Mouse (Mus musculus) inflammation-experienced regulatory T-cells, adult 6 months (primary cell): ENCODE measurements around the gene Sigirr. TPM values are rescaled to one million over a fixed set of nuclear protein-coding genes. Genes with fewer than 3 reads are reported as not detected.

ENCODE experiments used
- ATAC-seq: one replicate; pipeline ENCODE4 v1.8.0; 2017
- polyA plus RNA-seq, 3 experiments: library from polyadenylated mRNA; unstranded; fragments of 100-300 nt; shearing (Covaris generic); gene quantifications; one replicate each; pipeline ENCODE4 v1.2.1; 2017

Sigirr gene
- 100 to 1,000 TPM; 149 to 208 (median 206) TPM for polyA plus RNA-seq

- ATAC-seq, result peak; percentile 49
Measured at GRCm38 (mm10) chr7:141099911-141100691, at the start of gene Sigirr. Gene Sigirr (minus strand): TSS chr7:141100572.

DNA sequence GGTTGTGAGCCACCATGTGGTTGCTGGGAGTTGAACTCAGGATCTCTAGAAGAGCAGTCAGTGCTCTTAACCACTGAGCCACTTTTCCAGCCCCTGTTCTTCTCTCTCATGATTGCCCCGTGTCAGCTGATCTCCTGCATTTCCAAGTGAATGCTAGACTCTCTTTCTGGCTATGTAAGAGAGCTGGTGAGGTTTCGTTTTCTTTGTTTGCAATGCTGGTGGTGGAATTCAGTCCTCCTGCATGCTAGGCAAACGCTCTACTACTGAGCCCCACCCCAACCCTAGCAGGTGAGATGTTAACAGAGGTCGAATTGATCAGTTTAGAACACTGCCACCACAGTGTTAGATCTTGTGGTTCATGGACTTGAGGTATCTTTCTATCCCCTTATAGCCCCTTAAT, 48.3 kb upstream of the Sigirr start:
- ATAC-seq, result no peak

DNA sequence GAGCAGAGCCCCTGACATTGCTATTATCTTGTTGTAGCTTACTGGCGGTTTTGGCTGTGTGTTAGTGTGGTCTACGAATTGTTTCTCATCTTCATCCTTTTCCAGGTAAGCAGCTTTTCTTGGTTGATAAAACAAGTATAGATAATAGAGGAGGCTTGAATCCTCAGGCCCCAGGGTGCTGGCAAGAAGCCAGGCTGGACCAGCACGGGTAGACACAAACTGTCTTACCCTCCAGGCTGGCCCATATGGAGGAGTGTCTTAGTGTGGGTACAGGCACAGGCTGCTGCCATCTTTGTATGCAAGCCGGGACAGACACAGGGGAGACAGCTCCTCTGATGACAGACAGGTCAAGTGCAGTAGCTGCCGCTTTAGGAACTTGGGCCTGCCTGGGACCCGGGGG, 46.7 kb upstream of the Sigirr start:
- ATAC-seq, result no peak

DNA sequence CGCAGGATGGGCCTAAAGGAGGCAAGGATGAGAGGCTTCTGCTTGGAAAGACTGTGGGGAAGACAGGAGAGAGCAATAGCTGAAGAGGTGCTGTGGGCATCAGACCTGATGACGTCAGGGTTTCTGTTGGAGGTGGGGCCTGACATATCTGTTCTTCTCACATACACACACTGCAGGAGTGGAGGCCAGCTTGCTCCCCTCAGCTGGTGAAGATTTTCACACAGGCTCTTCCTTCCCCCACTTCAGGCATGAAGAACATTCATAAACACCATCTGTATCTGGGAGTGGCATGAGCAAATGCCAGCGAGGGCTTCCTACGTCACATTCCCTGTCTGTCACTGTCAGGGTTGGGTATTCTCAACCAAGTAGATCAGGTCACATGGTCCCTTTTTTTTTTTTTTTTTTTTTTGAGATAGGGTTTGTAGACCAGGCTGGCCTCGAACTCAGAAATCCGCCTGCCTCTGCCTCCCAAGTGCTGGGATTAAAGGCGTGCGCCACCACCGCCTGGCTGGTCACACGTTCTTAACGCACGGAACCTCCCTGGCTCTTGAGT, 45.7 kb upstream of the Sigirr start:
- no peak for ATAC-seq

- no peak for ATAC-seq
Measured at GRCm38 (mm10) chr7:141145403-141145802, 45.0 kb upstream of the Sigirr start.

DNA sequence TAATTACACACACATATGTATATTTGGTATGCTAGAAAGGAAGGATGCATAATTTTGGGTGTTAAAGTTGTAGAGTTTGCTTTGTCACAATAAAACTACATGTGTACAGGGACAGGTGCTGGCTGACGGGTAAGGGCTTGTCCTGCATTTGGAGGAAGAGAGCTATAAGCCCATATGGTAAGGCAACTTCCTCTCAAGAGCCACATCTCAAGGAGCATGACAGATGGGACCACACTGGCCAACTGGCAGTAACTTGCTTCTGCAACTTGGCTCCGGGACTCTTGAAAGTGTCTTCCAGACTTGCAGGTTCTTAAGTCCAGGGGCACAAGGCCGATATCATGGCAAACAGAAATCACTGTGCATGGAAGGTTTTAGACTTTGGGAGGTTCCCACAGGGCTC, 44.3 kb upstream of the Sigirr start:
- no peak for ATAC-seq

DNA sequence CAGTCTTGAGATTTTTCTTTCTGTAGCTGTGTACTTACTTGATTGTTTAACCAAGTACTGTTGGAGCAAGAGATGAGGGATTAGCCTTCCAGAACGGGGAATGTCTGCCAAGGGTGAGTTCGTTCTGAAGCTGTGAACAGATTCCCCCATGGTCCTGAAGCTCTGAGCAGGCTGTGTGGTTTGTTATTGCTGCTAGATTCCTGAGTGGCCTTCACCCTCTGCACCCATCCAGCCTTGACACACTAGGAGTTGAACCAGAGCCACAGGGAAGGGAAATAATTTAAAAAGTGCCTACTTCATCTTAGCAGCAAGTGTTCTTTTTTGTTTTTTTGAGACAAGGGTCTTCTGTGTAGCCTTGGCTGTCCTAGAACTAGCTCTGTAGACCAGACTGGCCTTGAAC, 43.5 kb upstream of the Sigirr start:
- no peak for ATAC-seq

DNA sequence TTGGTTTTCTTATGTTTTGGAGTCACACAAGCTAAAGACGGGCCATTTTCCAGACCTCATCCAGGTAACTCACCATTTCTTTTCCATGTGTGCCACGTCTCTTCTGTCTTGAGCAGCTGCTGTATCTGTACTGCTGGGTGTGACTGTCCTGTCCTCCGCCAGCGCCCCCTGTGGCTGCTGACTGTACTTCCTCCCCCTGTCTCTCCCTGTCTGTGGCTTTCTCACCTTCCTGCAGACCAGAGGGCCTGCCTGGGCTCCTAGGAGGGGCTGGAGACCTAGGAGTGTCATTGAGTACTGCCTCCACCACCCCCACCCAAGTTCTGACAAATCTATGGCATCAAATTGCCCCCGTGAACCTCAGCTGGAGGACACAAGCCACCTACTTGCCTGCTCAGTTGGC, 42.7 kb upstream of the Sigirr start:
- peak; percentile 48 for ATAC-seq

- no peak for ATAC-seq
Measured at GRCm38 (mm10) chr7:141141326-141141725, 41.0 kb upstream of the Sigirr start.

GRCm38 (mm10) chr7:141131904-141132755, 31.8 kb upstream of the Sigirr start:
- ATAC-seq, result no peak

GRCm38 (mm10) chr7:141131024-141131820, 30.9 kb upstream of the Sigirr start:
- peak; percentile 98 for ATAC-seq

- ATAC-seq, result no peak
Measured at GRCm38 (mm10) chr7:141123517-141123856, 23.1 kb upstream of the Sigirr start.

GRCm38 (mm10) chr7:141122689-141123516, 22.5 kb upstream of the Sigirr start:
- peak; percentile 94 for ATAC-seq

- ATAC-seq, result no peak
Measured at GRCm38 (mm10) chr7:141122245-141122644, 21.9 kb upstream of the Sigirr start, which contains the start of gene Ptdss2. Gene Ptdss2 (plus strand): TSS chr7:141122382.

DNA sequence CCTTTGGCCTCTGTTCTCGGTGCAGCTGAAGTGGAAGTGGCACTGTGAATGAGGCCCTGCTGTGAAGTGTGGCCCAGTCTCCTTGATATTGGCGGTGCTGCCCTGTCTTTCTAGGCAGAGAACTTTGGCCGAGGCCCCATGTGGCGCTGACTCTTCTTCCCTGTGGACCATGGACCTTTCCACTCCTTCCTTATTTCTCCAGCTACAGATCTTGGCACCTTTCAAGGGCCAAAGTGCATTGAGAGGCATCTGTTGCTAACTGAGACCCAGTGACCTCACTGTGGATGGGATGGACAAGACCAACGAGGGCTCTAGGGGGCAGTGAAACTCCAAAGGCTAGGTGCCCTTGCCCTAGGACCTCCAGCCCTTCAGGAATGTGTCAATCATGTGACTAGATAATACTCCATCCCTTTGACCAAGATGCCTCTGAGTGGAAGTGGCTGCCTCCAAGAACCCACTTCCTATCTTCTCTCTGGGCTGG, 20.7 kb upstream of the Sigirr start:
- no peak for ATAC-seq

GRCm38 (mm10) chr7:141120605-141121004, 20.2 kb upstream of the Sigirr start:
- ATAC-seq, result no peak

DNA sequence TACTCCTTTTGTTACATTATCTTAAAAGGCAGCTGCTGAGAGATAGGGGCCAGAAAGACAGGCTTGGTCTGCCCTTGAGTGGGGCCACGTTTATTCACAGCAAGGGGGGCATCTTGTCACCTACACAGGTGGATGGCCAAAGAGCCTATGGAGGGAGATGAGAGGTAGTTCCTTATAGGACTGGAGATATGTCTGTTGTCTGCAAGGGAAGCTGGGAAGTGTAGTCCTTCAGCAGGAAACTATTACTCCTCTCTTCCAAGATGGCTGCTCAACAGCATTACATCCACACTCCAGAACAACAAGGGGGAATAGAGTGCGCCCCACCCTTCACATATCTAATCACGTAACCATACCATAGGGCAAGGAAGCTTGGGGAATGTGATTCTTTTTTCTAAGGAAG, 19.1 kb upstream of the Sigirr start:
- ATAC-seq, result no peak

DNA sequence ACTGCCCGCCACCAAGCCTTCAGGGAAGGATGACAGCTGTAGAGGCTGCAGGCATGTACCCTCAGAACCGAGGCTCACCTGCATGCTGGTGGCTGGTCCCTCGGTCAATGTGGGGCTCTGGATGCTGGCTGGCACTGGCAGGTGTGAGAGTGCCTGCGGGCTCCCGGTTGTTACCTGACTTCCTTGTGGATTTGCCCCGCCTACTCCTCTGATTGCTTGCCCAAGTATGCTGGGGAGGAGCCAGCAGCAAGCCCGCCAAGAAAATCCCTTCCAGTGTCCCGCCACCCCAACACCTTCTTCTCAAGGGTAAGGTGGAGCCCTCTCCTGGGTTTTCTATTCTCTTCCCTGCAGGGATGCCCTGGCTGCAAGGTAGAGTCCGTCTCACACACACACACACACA, 17.3 kb upstream of the Sigirr start, which contains the start of gene Ano9:
TSS of gene Ano9 (minus strand) at position 171 of the 400 bp plus-strand sequence.
- no peak for ATAC-seq

- no peak for ATAC-seq
Measured at GRCm38 (mm10) chr7:141115874-141116273, 15.5 kb upstream of the Sigirr start.

DNA sequence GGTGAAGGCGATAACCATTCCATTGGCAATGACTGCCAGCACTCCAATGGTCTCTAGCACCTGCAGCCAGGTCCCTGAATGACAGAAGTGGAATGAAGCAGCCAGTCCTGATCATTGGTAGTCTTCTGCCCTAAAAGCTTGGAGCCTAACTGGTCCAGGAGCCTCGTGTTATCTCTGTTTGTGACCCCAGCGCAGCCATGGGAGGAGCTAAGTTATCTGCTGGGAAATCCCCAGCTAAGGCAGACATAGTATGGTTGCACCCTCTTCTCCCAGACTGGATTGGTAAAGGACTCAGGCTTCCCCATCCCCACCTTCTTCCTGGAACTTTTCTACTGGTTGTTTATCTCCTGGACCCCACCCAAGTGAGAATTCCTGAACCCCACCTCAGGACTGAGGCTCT, 2.8 kb upstream of the Sigirr start:
- no peak for ATAC-seq

DNA sequence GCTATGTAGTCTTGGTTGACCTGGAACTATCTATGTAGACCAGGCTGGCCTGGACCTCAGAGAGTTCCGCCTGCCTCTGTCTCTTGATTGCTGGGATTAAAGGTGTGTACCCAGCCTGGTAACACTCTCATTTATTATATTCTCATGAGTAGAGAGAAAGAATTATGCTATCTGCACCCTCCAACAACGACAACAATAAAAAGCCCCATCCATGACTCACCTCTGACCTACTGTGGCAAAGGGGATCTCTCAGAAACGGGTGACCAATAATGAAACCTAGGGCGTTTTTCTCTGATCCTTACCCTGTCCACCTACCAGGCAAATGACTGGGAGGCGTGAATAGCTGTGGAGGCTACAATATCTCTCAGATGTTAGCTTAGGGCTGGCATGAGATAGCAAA, 3.2 kb downstream of the Sigirr start:
- no peak for ATAC-seq
